Mouse (Mus musculus) midbrain, embryonic 12.5 days (tissue): ENCODE data around the gene Loxl1. TPM values are rescaled to one million over a fixed set of nuclear protein-coding genes. Genes with fewer than 3 reads are reported as not detected.

Source experiments
- ATAC-seq: fragments of 200-750 bp; cut with Nextera tagmentation; 2 replicates; pipeline ENCODE4 v1.8.0; 2017; ENCODE audit warnings: low read depth, moderate TSS enrichment, moderate library complexity; ENCODE audit not compliant: low FRiP score
- H3K27ac ChIP-seq: fragments of 300-500 bp; sonication (generic); replicated peaks from 2 replicates; pipeline ENCODE4 v1.5.1; 2016; ENCODE audit warnings: mild to moderate bottlenecking
- H3K27me3 ChIP-seq: fragments of 300-500 bp; sonication (generic); 2 replicates; pipeline ENCODE4 v1.6.1; 2016; ENCODE audit warnings: mild to moderate bottlenecking
- H3K36me3 ChIP-seq: fragments of 300-500 bp; sonication (generic); 2 replicates; pipeline ENCODE4 v1.6.1; 2016
- H3K4me1 ChIP-seq: fragments of 300-500 bp; sonication (generic); 2 replicates; pipeline ENCODE4 v1.6.1; 2016
- H3K4me2 ChIP-seq: fragments of 300-500 bp; sonication (generic); replicated peaks from 2 replicates; pipeline ENCODE4 v1.6.1; 2016; ENCODE audit warnings: mild to moderate bottlenecking, moderate library complexity
- H3K4me3 ChIP-seq: fragments of 300-500 bp; sonication (generic); 2 replicates; pipeline ENCODE4 v1.5.1; 2016; ENCODE audit warnings: mild to moderate bottlenecking
- H3K9ac ChIP-seq: fragments of 300-500 bp; sonication (generic); replicated peaks from 2 replicates; pipeline ENCODE4 v1.6.1; 2016; ENCODE audit warnings: mild to moderate bottlenecking, moderate library complexity
- H3K9me3 ChIP-seq: fragments of 300-500 bp; sonication (generic); 2 replicates; pipeline ENCODE4 v1.6.1; 2016; ENCODE audit warnings: mild to moderate bottlenecking
- WGBS: fragments of 180-500 bp; shearing (Covaris S2); methylation state at CpG from one replicate; pipeline ENCODE4 v1.1.7; 2016; 5-methylcytosine and 5-hydroxymethylcytosine counted together
- polyA plus RNA-seq: library from polyadenylated mRNA; unstranded; fragments of >200 nt; fragmentation: Nextera tagmentation; extraction: Ambion mirVana; gene quantifications from 2 replicates; pipeline ENCODE4 v1.2.1, GENCODE M21; 2016

Loxl1 gene
- polyA plus RNA-seq = 13.4 and 20.1 TPM in 2 replicates

DNA sequence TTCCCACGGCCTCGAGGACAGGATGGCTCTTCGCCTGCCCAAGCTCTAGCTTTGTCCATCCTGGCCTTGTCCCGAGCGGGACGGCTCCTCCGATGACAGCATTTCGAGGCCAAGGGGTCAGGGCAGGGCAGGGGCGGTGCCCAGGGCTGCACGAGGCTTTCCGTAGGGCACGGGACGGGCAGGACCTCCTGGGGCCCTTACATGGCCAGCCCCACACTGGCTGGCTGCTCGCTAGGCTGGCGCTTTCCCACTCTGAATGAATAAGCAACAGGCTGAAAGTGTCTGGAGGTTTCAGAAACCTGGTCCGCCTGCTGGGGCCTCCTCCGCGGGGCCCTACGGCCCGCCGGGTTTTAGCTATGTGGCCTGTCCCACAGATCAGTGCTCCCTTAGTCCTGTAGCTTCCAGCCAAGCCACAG, at the start of gene Loxl1:
Gene Loxl1 (minus strand): TSS at position 243 of the 416 bp plus-strand sequence.
- Histone ChIP-seq H3K4me2 (peak within 1 kb of the TSS; percentile 60), H3K36me3 (no peaks in the 10 kb centered on the region), H3K27ac (peak within 1 kb of the TSS; percentile 30; the same call in 1 of the 2 replicates), H3K9ac (peak within 1 kb of the TSS; percentile 47), H3K4me1 (peaks cover 38% of the 10 kb centered on the region), H3K4me3 (peak within 1 kb of the TSS; percentile 40), H3K27me3 (peaks cover 36% of the 10 kb centered on the region), H3K9me3 (no peaks in the 10 kb centered on the region)
- ATAC-seq = peak; percentile 59
- 2% methylated on average over 21 of the region's 21 CpGs for WGBS

DNA sequence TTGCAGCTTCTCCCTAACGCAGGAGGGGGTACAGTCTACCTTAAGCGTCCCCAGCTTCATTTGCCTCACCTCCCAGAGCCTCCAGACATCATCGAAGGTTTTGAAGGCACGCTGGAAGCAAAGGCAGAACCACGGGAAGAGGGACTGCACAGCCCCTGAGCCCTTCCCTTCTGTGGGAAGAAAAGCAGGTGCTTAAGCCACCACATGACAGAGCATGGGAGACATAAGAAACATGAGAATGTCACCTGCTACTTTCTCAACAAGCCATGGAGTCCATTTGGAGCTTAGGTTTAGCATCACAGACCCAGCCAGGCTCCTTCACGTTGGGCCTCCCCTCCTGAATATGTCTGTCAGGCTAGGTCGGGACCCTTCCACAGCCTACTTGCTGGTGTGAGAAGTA, 49.0 kb upstream of the Loxl1 start:
- no peaks in the 10 kb centered on the region for H3K27me3 ChIP-seq
- H3K9me3 ChIP-seq = no peaks in the 10 kb centered on the region
- ATAC-seq = no peak
- H3K4me2 ChIP-seq = no peak overlapping the region
- H3K4me3 ChIP-seq = no peak overlapping the region
- H3K9ac ChIP-seq = no peak overlapping the region
- no peaks in the 10 kb centered on the region for H3K4me1 ChIP-seq
- WGBS = 89% methylated on average over 7 of the region's 7 CpGs
- H3K36me3 ChIP-seq = no peaks in the 10 kb centered on the region
- no peak overlapping the region for H3K27ac ChIP-seq

DNA sequence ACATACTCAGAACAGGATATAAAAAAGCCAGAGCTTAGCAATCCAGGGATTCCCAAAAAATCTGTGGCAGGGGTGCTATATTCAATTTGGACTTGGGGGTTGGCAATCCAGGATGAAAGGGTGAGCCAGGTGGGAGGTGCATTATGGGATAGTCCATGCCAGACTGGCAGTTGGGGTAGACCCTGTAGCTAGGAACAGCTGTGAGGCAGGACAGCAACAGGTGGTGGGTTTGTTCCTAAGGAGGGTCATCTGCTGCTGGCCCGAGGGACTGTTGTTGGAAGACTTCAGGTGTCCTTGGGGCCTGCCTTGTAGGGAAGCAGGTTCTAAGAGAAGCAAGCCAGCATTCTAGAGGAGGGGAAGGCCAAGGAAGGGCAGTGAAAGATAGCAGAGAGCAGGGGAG, 48.4 kb upstream of the Loxl1 start:
- no peaks in the 10 kb centered on the region for H3K27me3 ChIP-seq
- no peak overlapping the region for H3K4me2 ChIP-seq
- H3K4me3 ChIP-seq = no peak overlapping the region
- H3K27ac ChIP-seq = no peak overlapping the region
- WGBS = 92% methylated on average over 1 of the region's 1 CpGs
- no peak for ATAC-seq
- no peaks in the 10 kb centered on the region for H3K36me3 ChIP-seq
- no peak overlapping the region for H3K9ac ChIP-seq
- H3K4me1 ChIP-seq = no peaks in the 10 kb centered on the region
- no peaks in the 10 kb centered on the region for H3K9me3 ChIP-seq

DNA sequence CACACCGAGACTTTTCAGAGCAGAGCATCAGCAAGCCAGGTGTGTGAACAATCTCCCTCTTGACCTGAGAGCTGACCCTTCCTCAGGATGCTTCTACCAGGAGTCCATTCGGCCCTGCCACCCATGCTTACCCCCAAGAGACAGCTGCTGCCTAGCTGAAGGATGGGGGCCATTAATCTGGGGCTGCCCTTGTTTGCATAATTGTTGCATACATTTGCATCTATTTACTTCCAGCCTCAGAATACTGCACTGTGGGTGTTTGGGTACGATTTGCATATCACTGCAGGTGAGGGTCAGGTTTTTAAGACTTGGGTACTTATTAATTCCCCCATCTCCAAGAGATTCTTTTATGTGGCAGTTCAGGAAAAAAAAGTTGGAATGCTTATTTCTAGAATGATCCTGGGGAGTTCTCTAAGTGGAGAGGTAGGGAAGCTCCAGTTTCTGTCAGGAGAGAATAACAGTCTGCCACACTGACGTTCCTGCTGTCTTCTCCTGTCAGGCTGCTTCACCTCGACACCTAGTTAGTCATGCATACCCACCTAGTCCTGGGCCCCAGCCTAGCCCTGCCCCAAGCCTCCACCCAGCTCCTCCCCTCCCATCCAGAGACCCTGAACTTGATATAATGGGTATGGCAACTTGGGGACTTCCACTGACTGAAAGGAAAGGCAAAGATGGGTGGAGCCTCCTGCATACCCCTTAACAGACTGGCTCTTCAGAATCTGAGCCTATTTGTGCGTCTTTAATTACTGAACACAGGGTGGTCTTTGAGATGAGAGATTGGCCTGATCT, 42.5 kb upstream of the Loxl1 start:
- 0 out of 2 replicates have a peak overlapping the region, but pooled peaks have one; percentile 27 for H3K27ac ChIP-seq
- 28% methylated on average over 6 of the region's 6 CpGs for WGBS

DNA sequence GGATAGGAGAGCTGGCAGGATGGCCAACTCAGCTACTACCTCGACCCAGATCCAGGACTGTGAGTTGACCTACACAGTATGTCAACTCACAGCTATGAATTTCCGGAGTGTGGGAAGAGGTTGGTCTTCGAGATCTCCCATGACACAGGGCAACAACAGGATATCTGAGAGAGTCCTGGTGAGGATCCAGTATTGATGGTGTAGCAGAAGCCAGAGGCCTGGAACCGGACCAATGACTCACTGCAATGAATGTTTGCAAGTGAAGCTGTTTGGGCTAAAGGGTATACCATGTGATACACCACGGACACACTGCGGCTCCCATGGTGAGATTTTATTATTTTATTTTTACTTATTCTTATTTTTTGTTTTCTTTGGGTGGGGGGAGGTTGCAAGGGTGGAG, 41.7 kb upstream of the Loxl1 start:
- no peak overlapping the region for H3K9ac ChIP-seq
- H3K36me3 ChIP-seq = no peaks in the 10 kb centered on the region
- ATAC-seq = no peak
- H3K4me3 ChIP-seq = no peak overlapping the region
- peaks cover 17% of the 10 kb centered on the region for H3K4me1 ChIP-seq
- no peak overlapping the region for H3K27ac ChIP-seq
- WGBS = 88% methylated on average over 6 of the region's 6 CpGs
- no peak overlapping the region for H3K4me2 ChIP-seq
- H3K9me3 ChIP-seq = no peaks in the 10 kb centered on the region
- no peaks in the 10 kb centered on the region for H3K27me3 ChIP-seq

More for the DNA sequence above, 42.5 kb upstream of the Loxl1 start:
- Histone ChIP-seq H3K4me3 (no peak overlapping the region), H3K27me3 (no peaks in the 10 kb centered on the region), H3K36me3 (no peaks in the 10 kb centered on the region), H3K9me3 (no peaks in the 10 kb centered on the region), H3K4me2 (no peak overlapping the region), H3K4me1 (peaks cover 17% of the 10 kb centered on the region), H3K9ac (no peak overlapping the region)
- 0 out of 2 replicates have a peak, but pooled peaks have one; percentile 34 for ATAC-seq

DNA sequence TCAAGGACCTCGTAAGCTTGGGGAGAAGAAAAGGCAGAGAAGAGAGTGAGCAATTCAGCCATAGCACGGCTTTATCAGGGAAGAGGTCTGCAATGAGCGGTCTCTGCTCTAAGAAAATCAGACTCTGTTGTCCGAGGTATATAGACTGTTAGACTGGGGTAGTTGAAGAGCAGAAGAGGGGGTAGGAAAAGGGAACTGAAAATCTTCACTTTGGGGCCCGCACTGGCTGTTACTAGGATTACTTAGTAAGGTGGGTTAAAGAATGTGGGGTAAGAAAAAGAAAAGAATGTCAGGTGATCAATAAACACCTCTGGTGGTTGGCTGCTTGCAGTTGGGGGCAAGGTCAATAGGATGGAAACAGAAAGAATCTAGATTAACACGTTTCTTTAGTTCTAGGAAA, 40.2 kb upstream of the Loxl1 start:
- H3K4me1 ChIP-seq = peaks cover 17% of the 10 kb centered on the region
- H3K27me3 ChIP-seq = no peaks in the 10 kb centered on the region
- H3K4me3 ChIP-seq = no peak overlapping the region
- no peaks in the 10 kb centered on the region for H3K36me3 ChIP-seq
- no peak overlapping the region for H3K4me2 ChIP-seq
- no peak for ATAC-seq
- no peak overlapping the region for H3K27ac ChIP-seq
- no peaks in the 10 kb centered on the region for H3K9me3 ChIP-seq
- 83% methylated on average over 6 of the region's 6 CpGs for WGBS
- H3K9ac ChIP-seq = no peak overlapping the region

DNA sequence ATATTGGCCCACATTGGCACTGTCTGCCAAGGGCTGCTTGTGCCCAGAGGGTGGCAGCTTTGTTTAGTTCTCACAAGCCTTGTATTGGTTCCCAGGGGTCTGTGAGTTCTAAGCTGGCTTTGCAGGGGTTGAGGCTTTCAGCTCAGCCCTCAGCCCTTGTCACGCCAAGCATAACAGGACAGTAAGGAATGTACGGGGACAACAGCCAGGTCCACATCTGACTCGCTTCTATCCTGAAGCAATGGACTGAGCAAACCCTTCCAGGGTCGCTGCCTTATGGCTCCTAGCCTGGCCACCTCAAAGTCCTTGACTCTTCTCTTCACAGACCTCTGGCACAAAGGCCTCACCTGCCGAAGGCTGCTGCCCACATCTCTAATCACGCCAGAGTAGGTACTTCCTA, 34.8 kb upstream of the Loxl1 start:
- Histone ChIP-seq H3K9ac (no peak overlapping the region), H3K36me3 (no peaks in the 10 kb centered on the region), H3K9me3 (no peaks in the 10 kb centered on the region), H3K4me2 (no peak overlapping the region), H3K4me3 (no peak overlapping the region), H3K27me3 (peaks cover 7% of the 10 kb centered on the region; the same call in 1 of the 2 replicates), H3K4me1 (peaks cover 3% of the 10 kb centered on the region; the same call in 1 of the 2 replicates), H3K27ac (no peak overlapping the region)
- WGBS = 90% methylated on average over 6 of the region's 6 CpGs
- ATAC-seq = no peak

DNA sequence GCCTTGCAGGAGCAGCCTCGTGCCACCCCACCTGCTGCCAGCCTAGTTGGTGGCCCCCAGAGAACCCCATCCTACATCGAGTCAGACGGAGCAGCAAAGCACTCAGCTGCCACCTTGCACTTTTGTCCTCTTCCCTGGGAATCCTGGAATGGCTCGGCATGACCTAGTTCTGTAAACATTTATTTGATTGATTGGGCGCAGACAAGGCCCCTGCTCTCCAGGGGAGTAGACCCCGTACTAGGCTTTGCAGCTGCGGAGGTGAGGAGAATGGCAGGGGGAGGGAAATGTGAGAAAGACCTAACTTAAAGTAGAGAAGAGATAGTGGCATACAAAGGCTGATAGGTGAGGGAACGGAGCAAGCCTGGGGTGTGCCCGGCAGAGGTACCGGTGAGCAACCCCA, 33.5 kb upstream of the Loxl1 start:
- H3K36me3 ChIP-seq = no peaks in the 10 kb centered on the region
- no peaks in the 10 kb centered on the region for H3K9me3 ChIP-seq
- H3K9ac ChIP-seq = no peak overlapping the region
- no peak overlapping the region for H3K4me2 ChIP-seq
- H3K4me1 ChIP-seq = peaks cover 3% of the 10 kb centered on the region; the same call in 1 of the 2 replicates
- no peak for ATAC-seq
- 55% methylated on average over 10 of the region's 10 CpGs for WGBS
- peaks cover 7% of the 10 kb centered on the region; the same call in 1 of the 2 replicates for H3K27me3 ChIP-seq
- H3K27ac ChIP-seq = no peak overlapping the region
- H3K4me3 ChIP-seq = no peak overlapping the region

DNA sequence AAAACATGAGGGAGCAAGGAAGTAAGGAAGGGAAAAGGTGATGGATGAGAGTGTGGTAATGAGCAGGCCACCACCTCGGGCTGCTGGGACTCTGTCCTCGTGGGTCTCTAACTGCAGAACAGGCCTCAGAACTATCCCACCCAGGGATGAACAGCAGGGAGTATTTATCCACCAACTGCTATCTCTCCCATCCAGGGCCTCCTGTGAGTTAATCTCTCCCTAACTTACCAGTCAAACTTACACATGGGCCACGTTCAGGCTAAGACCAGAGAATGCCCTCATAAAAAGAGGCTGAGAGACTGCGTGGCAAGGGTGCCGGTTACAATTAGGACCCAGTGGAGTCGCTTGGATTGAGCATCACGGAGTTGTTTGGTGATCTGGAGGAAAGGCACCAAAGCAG, 33.0 kb upstream of the Loxl1 start:
- no peak for ATAC-seq
- peaks cover 3% of the 10 kb centered on the region; the same call in 1 of the 2 replicates for H3K4me1 ChIP-seq
- H3K4me2 ChIP-seq = no peak overlapping the region
- no peak overlapping the region for H3K9ac ChIP-seq
- H3K27ac ChIP-seq = no peak overlapping the region
- 81% methylated on average over 7 of the region's 7 CpGs for WGBS
- H3K4me3 ChIP-seq = no peak overlapping the region
- no peaks in the 10 kb centered on the region for H3K9me3 ChIP-seq
- H3K27me3 ChIP-seq = peaks cover 7% of the 10 kb centered on the region; the same call in 1 of the 2 replicates
- no peaks in the 10 kb centered on the region for H3K36me3 ChIP-seq

DNA sequence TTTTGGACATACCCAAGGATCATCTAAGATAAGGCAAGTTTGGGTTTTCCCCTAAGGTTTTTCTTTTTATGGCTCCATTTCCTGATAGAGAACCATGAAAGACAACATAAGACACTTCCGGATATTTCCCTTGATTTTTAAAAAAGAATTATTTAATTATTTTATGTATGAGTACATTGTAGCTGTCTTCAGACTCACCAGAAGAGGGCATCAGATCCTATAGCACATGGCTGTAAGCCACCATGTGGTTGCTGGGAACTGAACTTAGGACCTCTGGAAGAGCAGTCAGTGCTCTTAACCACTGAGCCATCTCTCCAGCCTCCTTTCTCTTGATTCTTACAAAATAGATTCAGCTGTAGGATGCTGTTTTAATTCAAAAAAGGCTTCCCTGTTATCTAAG, 28.8 kb upstream of the Loxl1 start:
- H3K36me3 ChIP-seq = no peaks in the 10 kb centered on the region
- H3K9me3 ChIP-seq = no peaks in the 10 kb centered on the region
- no peak overlapping the region for H3K4me2 ChIP-seq
- no peak overlapping the region for H3K4me3 ChIP-seq
- H3K4me1 ChIP-seq = peaks cover 3% of the 10 kb centered on the region; the same call in 1 of the 2 replicates
- ATAC-seq = no peak
- WGBS = 100% methylated on average over 1 of the region's 1 CpGs
- no peak overlapping the region for H3K27ac ChIP-seq
- 0 out of 2 replicates have a peak, but pooled peaks cover 4% of the 10 kb centered on the region for H3K27me3 ChIP-seq
- no peak overlapping the region for H3K9ac ChIP-seq

DNA sequence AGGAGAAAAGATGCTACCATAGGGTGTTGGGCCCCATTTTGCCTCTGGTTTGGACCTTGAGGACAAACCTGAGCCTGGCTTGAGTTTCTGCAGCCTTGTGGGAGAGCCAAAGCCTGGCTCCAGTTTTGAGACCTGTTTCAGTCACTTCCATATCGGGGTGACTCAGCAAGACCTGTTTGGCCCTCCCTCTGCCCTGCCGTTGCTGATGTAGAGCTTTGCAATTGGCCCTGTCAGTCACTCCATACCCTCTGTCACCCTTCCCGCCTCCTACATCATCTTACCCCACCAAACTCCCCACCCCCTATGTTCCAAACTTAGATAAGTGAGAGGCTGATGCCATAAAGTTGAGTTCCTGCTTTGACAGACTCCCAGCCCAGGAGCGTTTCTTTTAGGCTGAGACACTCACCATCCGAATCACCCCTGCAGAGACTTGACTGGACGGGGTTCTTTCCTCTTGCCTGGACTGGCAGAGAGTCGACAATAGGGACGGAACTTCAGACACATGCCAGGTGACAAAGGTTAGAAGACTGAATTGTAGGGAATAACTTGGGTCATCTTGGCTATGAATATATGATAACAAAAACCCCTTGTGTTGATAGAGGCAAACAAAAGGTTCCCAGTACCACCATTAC, 23.8 kb upstream of the Loxl1 start:
- Histone ChIP-seq H3K9ac (no peak overlapping the region), H3K9me3 (0 out of 2 replicates have a peak, but pooled peaks cover 4% of the 10 kb centered on the region), H3K27ac (no peak overlapping the region), H3K27me3 (no peaks in the 10 kb centered on the region), H3K4me2 (no peak overlapping the region), H3K4me3 (no peak overlapping the region), H3K36me3 (no peaks in the 10 kb centered on the region), H3K4me1 (no peaks in the 10 kb centered on the region)
- WGBS = 76% methylated on average over 8 of the region's 8 CpGs
- no peak for ATAC-seq

DNA sequence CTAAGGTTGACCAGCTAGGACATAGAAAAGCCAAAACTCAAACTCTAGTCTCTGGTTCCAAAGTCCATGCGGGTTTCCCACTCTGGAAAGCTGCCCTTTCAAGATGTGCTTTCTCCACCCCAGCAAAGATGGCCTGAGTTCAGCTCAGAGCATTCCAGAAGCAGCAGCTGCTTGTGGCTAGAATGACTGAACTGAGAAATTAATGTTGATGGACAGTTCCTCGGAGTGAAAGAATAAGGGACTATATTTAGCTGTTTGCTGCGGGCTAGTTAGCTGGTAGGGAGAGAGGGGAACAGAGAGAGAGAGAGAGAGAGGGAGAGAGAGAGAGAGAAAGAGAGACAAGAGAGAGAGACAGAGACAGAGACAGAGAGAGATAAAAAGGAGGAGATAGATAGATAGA, 18.3 kb upstream of the Loxl1 start:
- 79% methylated on average over 3 of the region's 3 CpGs for WGBS
- H3K36me3 ChIP-seq = no peaks in the 10 kb centered on the region

More for the DNA sequence above, 18.3 kb upstream of the Loxl1 start:
- H3K27ac ChIP-seq = no peak overlapping the region
- H3K4me2 ChIP-seq = no peak overlapping the region
- no peak overlapping the region for H3K4me3 ChIP-seq
- H3K9me3 ChIP-seq = 0 out of 2 replicates have a peak, but pooled peaks cover 4% of the 10 kb centered on the region
- no peak for ATAC-seq
- H3K9ac ChIP-seq = no peak overlapping the region
- H3K27me3 ChIP-seq = no peaks in the 10 kb centered on the region
- H3K4me1 ChIP-seq = peaks cover 8% of the 10 kb centered on the region; the same call in 1 of the 2 replicates
